ENCODE assay signal across 38 mouse cellular contexts in the genomic region with DNA sequence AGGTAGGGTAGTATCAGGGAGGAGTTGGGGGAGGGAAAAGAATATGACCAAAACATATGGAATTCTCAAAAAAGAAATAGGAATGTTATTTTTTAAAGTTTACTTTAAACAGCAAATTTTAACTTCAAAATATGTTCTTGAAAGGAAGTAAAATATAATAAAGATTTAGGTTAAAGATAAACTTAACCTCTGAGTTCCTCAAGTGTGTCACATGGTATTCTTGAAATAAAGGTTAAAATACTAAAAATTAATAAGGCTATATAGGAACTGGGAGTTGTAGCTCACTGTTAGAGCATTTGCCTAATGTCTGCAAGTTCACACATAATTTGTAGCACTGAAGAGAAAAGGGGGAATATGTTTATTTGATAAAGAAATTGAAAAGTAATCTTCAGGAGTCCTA. TPM values are rescaled to one million over a fixed set of nuclear protein-coding genes. Genes with fewer than 3 reads are reported as not detected.
"Had no signal": no experiment of that assay in that cellular context is flagged by ENCODE, and none has a peak within 500 bp of the region (broad histone marks: within the 10 kb centered on the region; RNA-seq: fewer than 3 reads in every experiment).

No protein-coding gene starts in this region.

- H3K9me3 ChIP-seq: heart, embryonic 10.5 days; heart, embryonic 12.5 days; heart, embryonic 13.5 days; heart, embryonic 15.5 days; hindbrain, embryonic 10.5 days; hindbrain, embryonic 12.5 days; hindbrain, embryonic 13.5 days; hindbrain, embryonic 15.5 days; intestine, embryonic 15.5 days; kidney, embryonic 15.5 days had no signal

- H3K36me3 ChIP-seq: heart, embryonic 10.5 days; heart, embryonic 12.5 days; heart, embryonic 13.5 days; heart, embryonic 15.5 days; hindbrain, embryonic 10.5 days; hindbrain, embryonic 12.5 days; hindbrain, embryonic 13.5 days; hindbrain, embryonic 15.5 days; intestine, embryonic 15.5 days; kidney, embryonic 15.5 days had no signal

- H3K4me3 ChIP-seq: heart, embryonic 10.5 days; heart, embryonic 12.5 days; heart, embryonic 13.5 days; heart, embryonic 15.5 days; hindbrain, embryonic 10.5 days; hindbrain, embryonic 12.5 days; hindbrain, embryonic 13.5 days; hindbrain, embryonic 15.5 days; intestine, embryonic 15.5 days; kidney, embryonic 15.5 days; layer of hippocampus, adult 2 months; left cerebral cortex, adult 2 months had no signal

- H3K27ac ChIP-seq: heart, embryonic 10.5 days; heart, embryonic 13.5 days; heart, embryonic 15.5 days; hindbrain, embryonic 10.5 days; hindbrain, embryonic 12.5 days; hindbrain, embryonic 13.5 days; hindbrain, embryonic 14.5 days; hindbrain, embryonic 15.5 days; hindbrain, postnatal 0 days; intestine, embryonic 15.5 days; kidney, embryonic 15.5 days; kidney, postnatal 0 days; layer of hippocampus, adult 2 months; left cerebral cortex, adult 2 months had no signal

- H3K9ac ChIP-seq: heart, embryonic 12.5 days; heart, embryonic 13.5 days; heart, embryonic 15.5 days; hindbrain, embryonic 12.5 days; hindbrain, embryonic 13.5 days; hindbrain, embryonic 14.5 days; hindbrain, embryonic 15.5 days; intestine, embryonic 15.5 days; kidney, embryonic 15.5 days had no signal

- H3K4me2 ChIP-seq: heart, embryonic 11.5 days; heart, embryonic 12.5 days; heart, embryonic 13.5 days; heart, embryonic 15.5 days; hindbrain, embryonic 12.5 days; hindbrain, embryonic 13.5 days; hindbrain, embryonic 14.5 days; hindbrain, embryonic 15.5 days; intestine, embryonic 15.5 days; kidney, embryonic 15.5 days had no signal

- ATAC-seq: hindbrain, embryonic 16.5 days; hindbrain, postnatal 0 days; inflammation-experienced regulatory T-cells, adult 6 months; intestine, embryonic 15.5 days; intestine, embryonic 16.5 days; intestine, postnatal 0 days had no signal

- H3K27me3 ChIP-seq: heart, embryonic 12.5 days; heart, embryonic 13.5 days; heart, embryonic 15.5 days; hindbrain, embryonic 12.5 days; hindbrain, embryonic 13.5 days; hindbrain, embryonic 15.5 days; intestine, embryonic 15.5 days; kidney, embryonic 15.5 days had no signal

- H3K4me1 ChIP-seq: heart, embryonic 10.5 days; heart, embryonic 12.5 days; heart, embryonic 13.5 days; heart, embryonic 15.5 days; hindbrain, embryonic 10.5 days; hindbrain, embryonic 12.5 days; hindbrain, embryonic 13.5 days; hindbrain, embryonic 15.5 days; intestine, embryonic 15.5 days; kidney, embryonic 15.5 days had no signal

- DNase-seq: heart, postnatal 10 days; heart, postnatal 14 days; heart, postnatal 36 days; heart, postnatal 4 days; kidney, adult 11 months; kidney, adult 18-20 months; kidney, adult 2 months; kidney, adult 8-10 months; kidney, adult 9 months; kidney, postnatal 10 days; kidney, postnatal 14 days; kidney, postnatal 25 days; kidney, postnatal 36 days; kidney, postnatal 4 days; layer of hippocampus, adult 9-11 months; layer of hippocampus, postnatal 36 days had no signal

RNA-seq across cellular contexts. Expression of a gene that starts 17.4 kb away (rescaled TPM):
- total RNA-seq: hindbrain, postnatal 0 days; layer of hippocampus, adult 2 months; layer of hippocampus, postnatal 25 days; layer of hippocampus, postnatal 36 days; left cerebral cortex, adult 18-20 months; left cerebral cortex, adult 2 months had no signal
- polyA plus RNA-seq: hindbrain, embryonic 10.5 days; hindbrain, embryonic 13.5 days; hindbrain, embryonic 14.5 days; hindbrain, embryonic 16.5 days had no signal
